Mouse (Mus musculus): ENCODE results near the gene Fam219b.

GRCm38 (mm10) chr9:57523754-57524153 lies 13.6 kb upstream of the Fam219b start:
- TF ChIP-seq CTCF (IDR thresholded peaks at IDR 0.05; ENCODE audit: low read depth, low read length) = no peak
- TF ChIP-seq POLR2AphosphoS5 (IDR thresholded peaks at IDR 0.05; ENCODE audit: insufficient replicate concordance, low read depth, low read length) = no peak
- no peak for TF ChIP-seq TAL1 (conservative IDR thresholded peaks at IDR 0.05; ENCODE audit: low read depth, low read length)
- no peak for TF ChIP-seq GATA1 (IDR thresholded peaks at IDR 0.05; ENCODE audit: borderline replicate concordance, low read length)
- no peak for TF ChIP-seq GATA2 (IDR thresholded peaks at IDR 0.05; ENCODE audit: borderline replicate concordance, low read depth, low read length)
